Mouse (Mus musculus) liver, embryonic 16.5 days (tissue): ENCODE results near the gene Pcsk4. TPM values are rescaled to one million over a fixed set of nuclear protein-coding genes. Genes with fewer than 3 reads are reported as not detected.

Source experiments
- ATAC-seq: fragments of 200-750 bp; cut with Nextera tagmentation; 2 replicates; pipeline ENCODE4 v1.8.0; 2017; ENCODE audit warnings: low read depth, mild to moderate bottlenecking, moderate number of reproducible peaks, moderate library complexity
- H3K27ac ChIP-seq: fragments of 300-500 bp; sonication (generic); 2 replicates; pipeline ENCODE4 v1.5.1; 2014; ENCODE audit warnings: mild to moderate bottlenecking, low read length
- H3K27me3 ChIP-seq: fragments of 300-500 bp; sonication (generic); 2 replicates; pipeline ENCODE4 v1.6.1; 2014; ENCODE audit warnings: low read depth, low read length, mixed read lengths; ENCODE audit not compliant: control insufficient read depth, insufficient read depth
- H3K36me3 ChIP-seq: fragments of 300-500 bp; sonication (generic); 2 replicates; pipeline ENCODE4 v1.6.1; 2014; ENCODE audit warnings: mild to moderate bottlenecking; ENCODE audit not compliant: control insufficient read depth, insufficient read depth
- H3K4me1 ChIP-seq: fragments of 300-500 bp; sonication (generic); 2 replicates; pipeline ENCODE4 v1.6.1; 2014; ENCODE audit warnings: low read depth, low read length, mixed read lengths; ENCODE audit not compliant: control insufficient read depth
- H3K4me2 ChIP-seq: fragments of 300-500 bp; sonication (generic); 2 replicates; pipeline ENCODE4 v1.6.1; 2014; ENCODE audit warnings: low read depth, low read length, mixed read lengths
- H3K4me3 ChIP-seq: fragments of 300-500 bp; sonication (generic); 2 replicates; pipeline ENCODE4 v1.5.1; 2014; ENCODE audit warnings: low read depth, mild to moderate bottlenecking, low read length
- H3K9ac ChIP-seq: fragments of 300-500 bp; sonication (generic); 2 replicates; pipeline ENCODE4 v1.6.1; 2014; ENCODE audit warnings: low read depth, low read length
- H3K9me3 ChIP-seq: fragments of 300-500 bp; sonication (generic); replicated peaks from 2 replicates; pipeline ENCODE4 v1.6.1; 2016; ENCODE audit warnings: low read length; ENCODE audit not compliant: control insufficient read depth
- WGBS: fragments of 180-500 bp; shearing (Covaris S2); extraction: QIAGEN DNeasy Blood & Tissue Kit; methylation state at CpG from one replicate; pipeline ENCODE4 v1.1.7; 2014; ENCODE audit not compliant: insufficient replicate concordance; 5-methylcytosine and 5-hydroxymethylcytosine counted together
- polyA plus RNA-seq: library from polyadenylated mRNA; unstranded; fragments of >200 nt; fragmentation: Nextera tagmentation; extraction: Ambion mirVana; gene quantifications from 2 replicates; pipeline ENCODE4 v1.2.1, GENCODE M21; 2015

Pcsk4 gene
- polyA plus RNA-seq, 1 experiment from 2014 or later, result 4.0 TPM

GRCm38 (mm10) chr10:80293325-80293724 lies 36.0 kb downstream of the Pcsk4 start:
- Histone ChIP-seq H3K9ac (peak overlapping the region; percentile 87), H3K4me3 (peak overlapping the region; percentile 82), H3K4me1 (peaks cover 33% of the 10 kb centered on the region), H3K9me3 (no peaks in the 10 kb centered on the region), H3K27ac (peak overlapping the region; percentile 76; the same call in 1 of the 2 replicates), H3K4me2 (peak overlapping the region; percentile 81), H3K27me3 (peaks cover 21% of the 10 kb centered on the region), H3K36me3 (peaks cover 12% of the 10 kb centered on the region)
- WGBS, result 8% methylated on average over 14 of the region's 14 CpGs
- ATAC-seq, result no peak

- Histone ChIP-seq H3K9ac (peak within 1 kb of the TSS; percentile 87), H3K36me3 (peaks cover 19% of the 10 kb centered on the region), H3K27me3 (peaks cover 13% of the 10 kb centered on the region), H3K4me2 (peak within 1 kb of the TSS; percentile 81), H3K4me3 (peak within 1 kb of the TSS; percentile 82), H3K9me3 (no peaks in the 10 kb centered on the region), H3K4me1 (peaks cover 33% of the 10 kb centered on the region), H3K27ac (peak within 1 kb of the TSS; percentile 76)
- WGBS, result under 1% methylated on average over 72 of the region's 72 CpGs
- peak; percentile 90 for ATAC-seq
These were observed 36.8 kb downstream of the Pcsk4 start, which contains the start of gene Rps15 for GRCm38 (mm10) chr10:80292251-80293146. TSS of gene Rps15 (plus strand) at chr10:80292453.

GRCm38 (mm10) chr10:80288657-80289056 lies 40.6 kb downstream of the Pcsk4 start:
- Histone ChIP-seq H3K4me3 (no peak overlapping the region), H3K27me3 (no peaks in the 10 kb centered on the region), H3K9ac (no peak overlapping the region), H3K4me2 (no peak overlapping the region), H3K9me3 (no peaks in the 10 kb centered on the region), H3K36me3 (peaks cover 39% of the 10 kb centered on the region), H3K27ac (no peak overlapping the region), H3K4me1 (peaks cover 9% of the 10 kb centered on the region)
- 69% methylated on average over 8 of the region's 8 CpGs for WGBS
- ATAC-seq, result no peak

GRCm38 (mm10) chr10:80288097-80288496 lies 41.2 kb downstream of the Pcsk4 start:
- H3K36me3 ChIP-seq, result peaks cover 45% of the 10 kb centered on the region
- no peak for ATAC-seq
- H3K4me3 ChIP-seq, result no peak overlapping the region
- no peak overlapping the region for H3K27ac ChIP-seq
- H3K4me2 ChIP-seq, result no peak overlapping the region
- no peak overlapping the region for H3K9ac ChIP-seq
- no peaks in the 10 kb centered on the region for H3K27me3 ChIP-seq
- peaks cover 4% of the 10 kb centered on the region for H3K4me1 ChIP-seq
- WGBS, result 89% methylated on average over 12 of the region's 12 CpGs
- no peaks in the 10 kb centered on the region for H3K9me3 ChIP-seq

GRCm38 (mm10) chr10:80285222-80286070 lies 43.9 kb downstream of the Pcsk4 start:
- H3K4me3 ChIP-seq, result no peak overlapping the region
- peaks cover 7% of the 10 kb centered on the region for H3K4me1 ChIP-seq
- no peak overlapping the region for H3K9ac ChIP-seq
- no peak overlapping the region for H3K4me2 ChIP-seq
- peaks cover 56% of the 10 kb centered on the region for H3K36me3 ChIP-seq
- WGBS, result 71% methylated on average over 15 of the region's 15 CpGs
- H3K9me3 ChIP-seq, result no peaks in the 10 kb centered on the region
- H3K27ac ChIP-seq, result no peak overlapping the region
- ATAC-seq, result no peak
- no peaks in the 10 kb centered on the region for H3K27me3 ChIP-seq

- Histone ChIP-seq H3K4me2 (no peak overlapping the region), H3K9ac (no peak overlapping the region), H3K27me3 (no peaks in the 10 kb centered on the region), H3K27ac (no peak overlapping the region), H3K4me1 (peaks cover 7% of the 10 kb centered on the region), H3K9me3 (no peaks in the 10 kb centered on the region), H3K36me3 (peaks cover 72% of the 10 kb centered on the region), H3K4me3 (no peak overlapping the region)
- WGBS, result 77% methylated on average over 20 of the region's 20 CpGs
- ATAC-seq, result no peak
These were observed 46.5 kb downstream of the Pcsk4 start for GRCm38 (mm10) chr10:80282481-80283441.

- 80% methylated on average over 8 of the region's 8 CpGs for WGBS
- H3K4me1 ChIP-seq, result peaks cover 7% of the 10 kb centered on the region
- H3K27ac ChIP-seq, result peak overlapping the region; percentile 2
- no peaks in the 10 kb centered on the region for H3K27me3 ChIP-seq
- H3K9me3 ChIP-seq, result no peaks in the 10 kb centered on the region
- no peak overlapping the region for H3K4me2 ChIP-seq
- peak; percentile 14; the same call in 1 of the 2 replicates for ATAC-seq
- H3K9ac ChIP-seq, result no peak overlapping the region
- no peak overlapping the region for H3K4me3 ChIP-seq
- H3K36me3 ChIP-seq, result peaks cover 73% of the 10 kb centered on the region
These were observed 47.4 kb downstream of the Pcsk4 start for GRCm38 (mm10) chr10:80281921-80282371.

- no peaks in the 10 kb centered on the region for H3K9me3 ChIP-seq
- H3K4me3 ChIP-seq, result no peak overlapping the region
- no peak overlapping the region for H3K9ac ChIP-seq
- no peaks in the 10 kb centered on the region for H3K27me3 ChIP-seq
- 67% methylated on average over 7 of the region's 7 CpGs for WGBS
- H3K36me3 ChIP-seq, result peaks cover 72% of the 10 kb centered on the region
- H3K27ac ChIP-seq, result peak overlapping the region; percentile 23; the same call in 1 of the 2 replicates
- H3K4me2 ChIP-seq, result no peak overlapping the region
- peak; percentile 30; the same call in 1 of the 2 replicates for ATAC-seq
- H3K4me1 ChIP-seq, result peaks cover 7% of the 10 kb centered on the region
These were observed 48.0 kb downstream of the Pcsk4 start for GRCm38 (mm10) chr10:80281304-80281703.
